In the genomic region with DNA sequence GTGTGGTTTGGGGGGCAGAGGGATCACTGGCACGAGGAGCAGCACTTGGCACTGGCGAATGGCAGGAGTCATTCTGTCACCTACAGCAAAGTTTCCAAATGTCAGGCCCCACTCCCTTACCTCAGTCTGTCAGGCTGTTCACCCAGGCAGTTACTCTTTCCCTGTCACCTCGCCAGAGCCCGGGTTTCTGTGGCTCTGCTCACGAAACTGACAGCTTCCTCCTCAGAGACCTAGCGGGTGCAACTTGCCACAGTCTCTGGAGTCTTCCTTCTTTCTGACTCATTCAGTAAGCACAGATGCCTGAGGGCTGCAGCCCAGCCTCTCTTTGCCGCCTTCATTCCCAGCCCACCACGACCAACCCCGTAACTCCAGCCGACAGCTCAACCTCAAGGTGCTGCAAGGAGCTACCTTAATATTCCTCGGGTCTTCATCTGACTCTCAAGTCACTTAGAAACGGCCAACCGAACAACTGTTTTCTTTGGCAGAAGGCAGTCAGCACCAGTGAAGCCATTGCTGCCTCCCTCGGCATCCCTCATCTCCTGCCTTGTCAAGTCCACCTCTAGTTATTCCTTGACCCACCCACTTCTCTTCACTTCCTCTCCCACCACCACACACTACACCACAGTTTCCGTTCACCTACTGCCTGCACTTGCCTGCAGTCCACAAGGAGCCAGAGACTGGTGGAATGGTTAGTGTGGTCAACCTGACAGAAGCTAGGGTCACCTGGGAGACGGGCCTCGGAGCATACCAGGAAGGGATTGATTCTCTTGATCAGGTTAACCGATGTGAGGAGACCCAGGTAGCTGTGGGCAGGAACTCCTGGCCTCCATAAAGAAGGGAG, we compare ENCODE assay signal across 8 mouse cellular contexts. TPM values are rescaled to one million over a fixed set of nuclear protein-coding genes. Genes with fewer than 3 reads are reported as not detected.
DNase-seq lines count a peak whose midpoint lies in the region; ATAC-seq lines count a peak whose summit lies in the region.

No protein-coding gene starts in this region.

- H3K4me3 ChIP-seq in kidney, embryonic 15.5 days (replicated peaks), result peak overlapping the region; percentile 84
- H3K4me3 ChIP-seq in limb, embryonic 13.5 days, result peak overlapping the region; percentile 68
- peak overlapping the region; percentile 91 for H3K4me3 ChIP-seq in midbrain, embryonic 15.5 days

- H3K4me1 ChIP-seq in kidney, embryonic 15.5 days, result peaks cover 32% of the 10 kb centered on the region
- peaks cover 22% of the 10 kb centered on the region for H3K4me1 ChIP-seq in limb, embryonic 13.5 days
- peaks cover 41% of the 10 kb centered on the region for H3K4me1 ChIP-seq in midbrain, embryonic 15.5 days

- H3K4me2 ChIP-seq in kidney, embryonic 15.5 days, result peak overlapping the region; percentile 94
- peak overlapping the region; percentile 89 for H3K4me2 ChIP-seq in limb, embryonic 13.5 days (replicated peaks)
- peak overlapping the region; percentile 96 for H3K4me2 ChIP-seq in midbrain, embryonic 15.5 days

- H3K27me3 ChIP-seq in kidney, embryonic 15.5 days, result no peaks in the 10 kb centered on the region
- no peaks in the 10 kb centered on the region for H3K27me3 ChIP-seq in limb, embryonic 13.5 days
- H3K27me3 ChIP-seq in midbrain, embryonic 15.5 days (replicated peaks), result no peaks in the 10 kb centered on the region

- no peaks in the 10 kb centered on the region for H3K9me3 ChIP-seq in kidney, embryonic 15.5 days (replicated peaks)
- H3K9me3 ChIP-seq in limb, embryonic 13.5 days, result no peaks in the 10 kb centered on the region
- no peaks in the 10 kb centered on the region for H3K9me3 ChIP-seq in midbrain, embryonic 15.5 days

- H3K36me3 ChIP-seq in kidney, embryonic 15.5 days, result peaks cover 33% of the 10 kb centered on the region
- H3K36me3 ChIP-seq in limb, embryonic 13.5 days, result peaks cover 41% of the 10 kb centered on the region
- H3K36me3 ChIP-seq in midbrain, embryonic 15.5 days (replicated peaks), result peaks cover 13% of the 10 kb centered on the region; the same call in 1 of the 2 replicates

- H3K9ac ChIP-seq in kidney, embryonic 15.5 days, result peak overlapping the region; percentile 67
- peak overlapping the region; percentile 77 for H3K9ac ChIP-seq in limb, embryonic 13.5 days
- H3K9ac ChIP-seq in midbrain, embryonic 15.5 days, result peak overlapping the region; percentile 80

- no peak for ATAC-seq in kidney, embryonic 15.5 days (replicated peaks; ENCODE audit: low FRiP score)
- ATAC-seq in limb, embryonic 13.5 days (ENCODE audit: low FRiP score, low read depth), result no peak
- ATAC-seq in midbrain, embryonic 15.5 days (replicated peaks), result no peak

- 46% methylated on average over 18 of the region's 18 CpGs for whole genome bisulfite sequencing in kidney, embryonic 15.5 days
- 66% methylated on average over 18 of the region's 18 CpGs for WGBS in limb, embryonic 13.5 days
- 72% methylated on average over 18 of the region's 18 CpGs for WGBS in midbrain, embryonic 15.5 days

- peak overlapping the region; percentile 69; the same call in 1 of the 2 replicates for H3K27ac ChIP-seq in kidney, embryonic 15.5 days
- H3K27ac ChIP-seq in limb, embryonic 13.5 days, result peak overlapping the region; percentile 66; the same call in 1 of the 2 replicates
- no peak overlapping the region for H3K27ac ChIP-seq in midbrain, embryonic 15.5 days

- DNase-seq in kidney, adult 8-10 months, result no peak
- DNase-seq in NIH3T3 (ENCODE audit: low read depth), result peak; percentile 45
- peak; percentile 59 to 60 for DNase-seq in frontal cortex, postnatal 36 days (ENCODE audit: low spot score in 2 of 2)
- peak; percentile 27 for DNase-seq in thymus, postnatal 0 days (ENCODE audit: low spot score)
- DNase-seq in kidney, adult 18-20 months, result no peak

RNA-seq across cellular contexts. Expression of a gene that starts 1.1 kb away (rescaled TPM):
- polyA plus RNA-seq in kidney, embryonic 15.5 days (2015; fragmentation: Nextera tagmentation; extraction: Ambion mirVana), result 53.7 and 54.6 TPM in 2 replicates
- polyA plus RNA-seq in limb, embryonic 13.5 days (2015; fragmentation: Nextera tagmentation; extraction: Ambion mirVana), result 56.3 and 56.4 TPM in 2 replicates
- polyA plus RNA-seq in midbrain, embryonic 15.5 days (2015; fragmentation: Nextera tagmentation; extraction: Ambion mirVana), result 72.8 and 74.1 TPM in 2 replicates
- polyA plus RNA-seq in thymus, postnatal 0 days (2015; fragmentation: Nextera tagmentation; extraction: Ambion mirVana), result 49.5 and 49.6 TPM in 2 replicates

RNA-seq across cellular contexts. Expression of a gene that starts 39.7 kb away (rescaled TPM):
- polyA plus RNA-seq in kidney, embryonic 15.5 days (2015; fragmentation: Nextera tagmentation; extraction: Ambion mirVana), result 71.3 and 82.3 TPM in 2 replicates
- 83.0 and 86.4 TPM in 2 replicates for polyA plus RNA-seq in limb, embryonic 13.5 days (2015; fragmentation: Nextera tagmentation; extraction: Ambion mirVana)
- 111 and 115 TPM in 2 replicates for polyA plus RNA-seq in midbrain, embryonic 15.5 days (2015; fragmentation: Nextera tagmentation; extraction: Ambion mirVana)
- 39.8 and 42.8 TPM in 2 replicates for polyA plus RNA-seq in thymus, postnatal 0 days (2015; fragmentation: Nextera tagmentation; extraction: Ambion mirVana)

RNA-seq across cellular contexts. Expression of a gene that starts 51.9 kb away (rescaled TPM):
- 0.78 and 1.1 TPM in 2 replicates for polyA plus RNA-seq in kidney, embryonic 15.5 days (2015; fragmentation: Nextera tagmentation; extraction: Ambion mirVana)
- 0.79 and 1.2 TPM in 2 replicates for polyA plus RNA-seq in limb, embryonic 13.5 days (2015; fragmentation: Nextera tagmentation; extraction: Ambion mirVana)
- polyA plus RNA-seq in midbrain, embryonic 15.5 days (2015; fragmentation: Nextera tagmentation; extraction: Ambion mirVana), result 20.8 and 21.2 TPM in 2 replicates
- 0.14 and 0.21 TPM in 2 replicates for polyA plus RNA-seq in thymus, postnatal 0 days (2015; fragmentation: Nextera tagmentation; extraction: Ambion mirVana)

Comparison
In these comparisons a context has a peak if more than half of its experiments do, and no peak if none do; other contexts are left out.
1. DNase-seq: peak in NIH3T3 (single experiment), frontal cortex, postnatal 36 days (2 of 2) and thymus, postnatal 0 days (single experiment); none in kidney, adult 8-10 months (0 of 2) and kidney, adult 18-20 months (single experiment).
2. Peak in every context shown above with its lines, with median percentiles within 50 percentile points of each other: H3K4me2 ChIP-seq, H3K4me3 ChIP-seq and H3K9ac ChIP-seq.